Mouse (Mus musculus): ENCODE results near the gene Scaf4. TPM values are rescaled to one million over a fixed set of nuclear protein-coding genes. Genes with fewer than 3 reads are reported as not detected.

Gene Scaf4
- polyA plus RNA-seq, 1 experiment from 2014 or later, result 9.8 TPM

DNA sequence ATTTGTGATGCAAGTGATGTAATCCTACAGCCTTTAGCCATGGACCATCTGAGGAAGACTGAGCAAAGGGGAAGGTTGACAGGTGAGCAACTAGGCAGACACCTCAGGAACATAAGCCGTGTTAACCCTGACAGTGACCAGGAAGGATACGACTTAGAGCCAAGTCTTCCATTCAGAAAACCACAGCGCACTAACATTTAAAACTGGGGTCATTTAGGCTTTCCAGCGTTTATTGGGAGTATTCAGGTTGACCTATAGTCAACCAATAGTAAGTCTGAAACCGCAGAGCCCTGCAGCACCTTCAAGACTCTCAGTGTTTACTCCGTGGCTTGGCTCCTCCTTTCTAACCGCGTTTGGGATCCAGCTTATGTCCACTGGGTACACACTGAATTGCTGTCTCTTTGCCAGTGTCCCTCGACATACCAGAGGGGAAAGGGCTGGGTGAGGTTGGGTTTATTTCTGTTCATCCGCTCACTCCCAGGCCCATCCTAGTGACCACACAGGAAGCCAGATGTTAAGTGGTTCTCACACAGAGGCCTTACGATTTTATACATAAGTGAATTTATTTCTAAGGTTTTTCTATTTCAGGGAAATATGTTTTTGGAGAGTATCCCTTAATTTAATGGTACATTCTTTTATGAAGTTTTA, 26.3 kb upstream of the Scaf4 start:
- ATAC-seq (ENCODE audit: low read depth) (no peak), DNase-seq (no peak)
- Histone ChIP-seq H3K9ac (no peak overlapping the region), H3K36me3 (no peaks in the 10 kb centered on the region), H3K27ac (no peak overlapping the region), H3K4me3 (replicated peaks) (no peak overlapping the region), H3K4me1 (replicated peaks) (no peaks in the 10 kb centered on the region), H3K9me3 (replicated peaks) (no peaks in the 10 kb centered on the region), H3K4me2 (no peak overlapping the region), H3K27me3 (no peaks in the 10 kb centered on the region; the same call in 1 of the 2 replicates)
- WGBS (ENCODE audit: insufficient replicate concordance), result 33% methylated on average over 11 of the region's 11 CpGs

- Histone ChIP-seq H3K4me2 (no peak overlapping the region), H3K4me3 (replicated peaks) (no peak overlapping the region), H3K4me1 (replicated peaks) (no peaks in the 10 kb centered on the region), H3K9me3 (replicated peaks) (no peaks in the 10 kb centered on the region), H3K27ac (no peak overlapping the region), H3K27me3 (no peaks in the 10 kb centered on the region; the same call in 1 of the 2 replicates), H3K36me3 (no peaks in the 10 kb centered on the region), H3K9ac (no peak overlapping the region)
- no peak for DNase-seq
- no peak for ATAC-seq (ENCODE audit: low read depth)
- 56% methylated on average over 3 of the region's 3 CpGs for WGBS (ENCODE audit: insufficient replicate concordance)
These were observed 25.5 kb upstream of the Scaf4 start for GRCm38 (mm10) chr16:90309784-90310183.

GRCm38 (mm10) chr16:90303988-90304299, 19.6 kb upstream of the Scaf4 start:
- H3K36me3 ChIP-seq, result no peaks in the 10 kb centered on the region
- no peak overlapping the region for H3K9ac ChIP-seq
- no peak for ATAC-seq (ENCODE audit: low read depth)
- H3K4me1 ChIP-seq (replicated peaks), result no peaks in the 10 kb centered on the region
- peaks cover 8% of the 10 kb centered on the region for H3K27me3 ChIP-seq
- no peak overlapping the region for H3K4me3 ChIP-seq (replicated peaks)
- H3K27ac ChIP-seq, result no peak overlapping the region
- no peaks in the 10 kb centered on the region for H3K9me3 ChIP-seq (replicated peaks)
- no peak overlapping the region for H3K4me2 ChIP-seq
- DNase-seq, result no peak
- WGBS (ENCODE audit: insufficient replicate concordance), result 84% methylated on average over 2 of the region's 2 CpGs

GRCm38 (mm10) chr16:90303286-90303987, 19.1 kb upstream of the Scaf4 start:
- H3K4me3 ChIP-seq (replicated peaks), result no peak overlapping the region
- 70% methylated on average over 9 of the region's 9 CpGs for WGBS (ENCODE audit: insufficient replicate concordance)
- H3K9ac ChIP-seq, result no peak overlapping the region
- DNase-seq (no peak), ATAC-seq (ENCODE audit: low read depth) (no peak)
- no peak overlapping the region for H3K27ac ChIP-seq
- no peak overlapping the region for H3K4me2 ChIP-seq
- H3K4me1 ChIP-seq (replicated peaks), result no peaks in the 10 kb centered on the region
- H3K27me3 ChIP-seq, result peaks cover 13% of the 10 kb centered on the region
- no peaks in the 10 kb centered on the region for H3K9me3 ChIP-seq (replicated peaks)
- no peaks in the 10 kb centered on the region for H3K36me3 ChIP-seq

DNA sequence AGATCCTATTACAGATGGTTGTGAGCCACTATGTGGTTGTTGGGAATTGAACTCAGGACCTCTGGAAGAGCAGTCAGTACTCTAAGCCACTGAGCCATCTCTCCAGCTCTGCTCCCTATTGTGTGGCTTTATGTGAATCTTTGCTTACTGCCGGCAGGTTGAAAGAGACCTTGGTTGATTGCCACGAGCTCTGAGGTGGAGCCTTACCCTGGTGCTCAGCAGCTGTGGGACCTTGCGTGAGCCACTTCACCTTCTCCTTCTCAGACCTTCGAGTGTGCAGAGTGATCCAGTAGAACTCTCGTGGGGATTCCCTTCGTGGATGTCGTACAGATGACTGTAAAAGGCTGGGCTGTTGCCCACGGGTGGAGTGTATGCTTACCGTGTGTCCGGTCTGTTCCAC, 17.4 kb upstream of the Scaf4 start:
- H3K27ac ChIP-seq, result no peak overlapping the region
- no peaks in the 10 kb centered on the region for H3K9me3 ChIP-seq (replicated peaks)
- WGBS (ENCODE audit: insufficient replicate concordance), result 78% methylated on average over 10 of the region's 10 CpGs
- no peak overlapping the region for H3K4me3 ChIP-seq (replicated peaks)
- ATAC-seq (ENCODE audit: low read depth) (no peak), DNase-seq (no peak)
- peaks cover 24% of the 10 kb centered on the region for H3K27me3 ChIP-seq
- H3K9ac ChIP-seq, result no peak overlapping the region
- H3K4me2 ChIP-seq, result no peak overlapping the region
- H3K4me1 ChIP-seq (replicated peaks), result peaks cover 6% of the 10 kb centered on the region; the same call in 1 of the 2 replicates
- no peaks in the 10 kb centered on the region for H3K36me3 ChIP-seq

- ATAC-seq (ENCODE audit: low read depth), result no peak
- Histone ChIP-seq H3K27ac (no peak overlapping the region), H3K27me3 (peaks cover 28% of the 10 kb centered on the region), H3K9me3 (replicated peaks) (no peaks in the 10 kb centered on the region), H3K4me1 (replicated peaks) (peaks cover 6% of the 10 kb centered on the region; the same call in 1 of the 2 replicates), H3K4me2 (no peak overlapping the region), H3K4me3 (replicated peaks) (no peak overlapping the region), H3K9ac (no peak overlapping the region), H3K36me3 (no peaks in the 10 kb centered on the region)
- WGBS (ENCODE audit: insufficient replicate concordance), result 69% methylated on average over 11 of the region's 11 CpGs
- DNase-seq, result no peak
These were observed 16.6 kb upstream of the Scaf4 start for GRCm38 (mm10) chr16:90300896-90301295.

DNA sequence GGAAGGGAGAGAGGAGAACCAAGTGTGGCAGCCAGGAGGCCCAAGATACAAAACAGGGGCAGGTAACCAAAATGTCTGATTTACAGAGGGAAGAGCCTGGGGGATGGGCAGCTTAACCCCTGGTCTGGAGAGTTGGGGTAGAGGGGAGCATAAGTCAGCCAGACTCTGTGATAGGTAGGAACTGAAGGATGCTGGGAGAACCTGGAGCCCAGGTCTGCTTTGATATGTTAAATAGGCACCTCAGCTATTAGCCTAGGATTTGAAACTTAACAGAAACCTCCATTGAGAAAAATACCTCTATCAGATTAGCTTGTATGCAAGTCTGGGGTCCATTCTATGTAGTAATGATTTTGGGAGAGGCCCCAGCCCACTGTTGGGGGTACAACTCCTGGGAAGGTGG, 15.3 kb upstream of the Scaf4 start:
- no peak for DNase-seq
- H3K4me1 ChIP-seq (replicated peaks), result peaks cover 6% of the 10 kb centered on the region; the same call in 1 of the 2 replicates

GRCm38 (mm10) chr16:90298426-90299300, 14.4 kb upstream of the Scaf4 start:
- WGBS (ENCODE audit: insufficient replicate concordance), result 22% methylated on average over 21 of the region's 21 CpGs
- Histone ChIP-seq H3K27me3 (peaks cover 28% of the 10 kb centered on the region), H3K9ac (0 out of 2 replicates have a peak overlapping the region, but pooled peaks have one; percentile 8), H3K36me3 (no peaks in the 10 kb centered on the region), H3K4me1 (replicated peaks) (peaks cover 6% of the 10 kb centered on the region; the same call in 1 of the 2 replicates), H3K4me3 (replicated peaks) (no peak overlapping the region), H3K9me3 (replicated peaks) (no peaks in the 10 kb centered on the region), H3K27ac (no peak overlapping the region), H3K4me2 (no peak overlapping the region)
- no peak for ATAC-seq (ENCODE audit: low read depth)
- no peak for DNase-seq

More for the DNA sequence above, 15.3 kb upstream of the Scaf4 start:
- Histone ChIP-seq H3K9ac (no peak overlapping the region), H3K9me3 (replicated peaks) (no peaks in the 10 kb centered on the region), H3K27ac (no peak overlapping the region), H3K27me3 (peaks cover 28% of the 10 kb centered on the region), H3K4me2 (no peak overlapping the region), H3K4me3 (replicated peaks) (no peak overlapping the region), H3K36me3 (no peaks in the 10 kb centered on the region)
- no peak for ATAC-seq (ENCODE audit: low read depth)

DNA sequence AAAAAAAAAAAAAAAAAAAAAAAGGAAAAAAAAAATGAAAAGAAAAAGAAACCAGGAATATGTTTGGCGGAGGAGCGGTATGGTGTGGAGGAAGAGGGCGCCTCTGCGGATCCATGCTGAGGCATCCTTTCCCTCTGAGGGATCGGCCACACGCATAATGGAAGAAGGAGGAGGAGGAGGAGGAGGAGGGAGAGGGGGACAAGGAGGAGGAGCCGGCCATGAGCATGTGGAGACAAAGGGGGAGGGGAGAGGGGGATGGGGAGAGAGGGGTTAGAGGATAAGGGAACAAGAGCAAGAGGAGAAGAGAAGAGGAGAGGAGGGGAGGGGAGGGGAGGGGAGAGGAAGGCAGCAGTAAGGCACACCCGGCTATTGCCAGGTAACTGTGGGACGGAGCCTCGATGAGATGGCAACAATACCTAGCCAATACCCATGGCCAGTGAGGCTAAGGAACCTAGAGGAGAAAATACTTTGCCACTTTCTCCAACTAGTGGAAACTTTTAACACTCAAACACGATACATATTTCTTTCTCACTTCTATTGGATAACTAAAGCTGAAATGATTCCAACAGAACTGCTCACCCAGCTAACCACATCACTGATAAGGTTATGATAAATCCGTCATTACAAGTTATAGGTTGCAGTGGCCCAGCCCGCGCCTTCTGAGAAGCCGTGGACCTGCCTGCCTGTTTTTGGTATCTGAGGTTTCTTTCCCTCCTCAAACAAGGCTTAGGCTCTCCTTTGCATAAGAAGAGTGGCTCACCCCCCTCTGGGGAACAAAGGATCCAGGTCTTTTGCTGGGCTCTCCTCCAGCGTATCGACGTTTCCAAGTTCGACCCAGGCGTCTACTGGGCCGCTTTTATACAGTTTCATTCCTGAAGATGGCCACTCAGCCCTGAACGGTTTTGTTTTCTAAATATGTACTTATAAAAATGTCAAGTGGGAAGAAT, 13.4 kb upstream of the Scaf4 start:
- 27% methylated on average over 21 of the region's 22 CpGs for WGBS (ENCODE audit: insufficient replicate concordance)
- H3K4me1 ChIP-seq (replicated peaks), result peaks cover 6% of the 10 kb centered on the region; the same call in 1 of the 2 replicates

GRCm38 (mm10) chr16:90291675-90292074, 7.4 kb upstream of the Scaf4 start:
- Histone ChIP-seq H3K27me3 (peaks cover 4% of the 10 kb centered on the region; the same call in 1 of the 2 replicates), H3K9ac (no peak overlapping the region), H3K4me3 (replicated peaks) (no peak overlapping the region), H3K4me2 (no peak overlapping the region), H3K9me3 (replicated peaks) (no peaks in the 10 kb centered on the region), H3K27ac (no peak overlapping the region), H3K36me3 (no peaks in the 10 kb centered on the region), H3K4me1 (replicated peaks) (peaks cover 8% of the 10 kb centered on the region)
- 53% methylated on average over 6 of the region's 6 CpGs for WGBS (ENCODE audit: insufficient replicate concordance)
- no peak for DNase-seq
- ATAC-seq (ENCODE audit: low read depth), result no peak

More for the DNA sequence above, 13.4 kb upstream of the Scaf4 start:
- no peak overlapping the region for H3K4me3 ChIP-seq (replicated peaks)
- peaks cover 28% of the 10 kb centered on the region for H3K27me3 ChIP-seq
- ATAC-seq (ENCODE audit: low read depth) (no peak), DNase-seq (no peak)
- 0 out of 2 replicates have a peak overlapping the region, but pooled peaks have one; percentile 26 for H3K4me2 ChIP-seq
- H3K9me3 ChIP-seq (replicated peaks), result no peaks in the 10 kb centered on the region
- no peaks in the 10 kb centered on the region for H3K36me3 ChIP-seq
- H3K27ac ChIP-seq, result no peak overlapping the region
- 0 out of 2 replicates have a peak overlapping the region, but pooled peaks have one; percentile 8 for H3K9ac ChIP-seq
